Mouse (Mus musculus): Measurements from ENCODE around the gene Deup1. TPM values are rescaled to one million over a fixed set of nuclear protein-coding genes. Genes with fewer than 3 reads are reported as not detected.

The Deup1 gene
- polyA plus RNA-seq, 1 experiment from 2014 or later = 1.9 TPM

GRCm38 (mm10) chr9:15541735-15542354, 85.9 kb downstream of the Deup1 start:
- Histone ChIP-seq H3K27me3 (replicated peaks; ENCODE audit: control insufficient read depth, insufficient read depth, low read length) (no peaks in the 10 kb centered on the region), H3K36me3 (ENCODE audit: control insufficient read depth, insufficient read depth, low read length) (no peaks in the 10 kb centered on the region), H3K4me3 (ENCODE audit: low read length) (no peak overlapping the region), H3K4me1 (ENCODE audit: control insufficient read depth, insufficient read depth, low read depth, low read length) (no peaks in the 10 kb centered on the region), H3K9me3 (ENCODE audit: control insufficient read depth, low read length) (no peaks in the 10 kb centered on the region), H3K4me2 (ENCODE audit: low read length) (no peak overlapping the region), H3K27ac (ENCODE audit: low read depth, low read length) (no peak overlapping the region), H3K9ac (ENCODE audit: low read depth, low read length) (no peak overlapping the region)
- no peak for ATAC-seq
- WGBS = 79% methylated on average over 5 of the region's 5 CpGs

- 87% methylated on average over 8 of the region's 8 CpGs for WGBS
- no peaks in the 10 kb centered on the region for H3K9me3 ChIP-seq (ENCODE audit: control insufficient read depth, low read length)
- no peaks in the 10 kb centered on the region for H3K36me3 ChIP-seq (ENCODE audit: control insufficient read depth, insufficient read depth, low read length)
- no peak overlapping the region for H3K9ac ChIP-seq (ENCODE audit: low read depth, low read length)
- H3K27me3 ChIP-seq (replicated peaks; ENCODE audit: control insufficient read depth, insufficient read depth, low read length) = no peaks in the 10 kb centered on the region
- no peaks in the 10 kb centered on the region for H3K4me1 ChIP-seq (ENCODE audit: control insufficient read depth, insufficient read depth, low read depth, low read length)
- no peak overlapping the region for H3K27ac ChIP-seq (ENCODE audit: low read depth, low read length)
- H3K4me2 ChIP-seq (ENCODE audit: low read length) = no peak overlapping the region
- ATAC-seq = 0 out of 2 replicates have a peak, but pooled peaks have one; percentile 28
- no peak overlapping the region for H3K4me3 ChIP-seq (ENCODE audit: low read length)
Measured at GRCm38 (mm10) chr9:15538979-15539533, 88.7 kb downstream of the Deup1 start.

GRCm38 (mm10) chr9:15537455-15538048, 90.2 kb downstream of the Deup1 start:
- H3K36me3 ChIP-seq (ENCODE audit: control insufficient read depth, insufficient read depth, low read length) = no peaks in the 10 kb centered on the region
- no peaks in the 10 kb centered on the region; the same call in 1 of the 2 replicates for H3K4me1 ChIP-seq (ENCODE audit: control insufficient read depth, insufficient read depth, low read depth, low read length)
- H3K4me3 ChIP-seq (ENCODE audit: low read length) = no peak overlapping the region
- H3K27me3 ChIP-seq (replicated peaks; ENCODE audit: control insufficient read depth, insufficient read depth, low read length) = no peaks in the 10 kb centered on the region
- ATAC-seq = no peak
- no peak overlapping the region for H3K27ac ChIP-seq (ENCODE audit: low read depth, low read length)
- H3K9ac ChIP-seq (ENCODE audit: low read depth, low read length) = no peak overlapping the region
- WGBS = 92% methylated on average over 3 of the region's 3 CpGs
- no peaks in the 10 kb centered on the region for H3K9me3 ChIP-seq (ENCODE audit: control insufficient read depth, low read length)
- no peak overlapping the region for H3K4me2 ChIP-seq (ENCODE audit: low read length)

- no peaks in the 10 kb centered on the region for H3K27me3 ChIP-seq (replicated peaks; ENCODE audit: control insufficient read depth, insufficient read depth, low read length)
- H3K36me3 ChIP-seq (ENCODE audit: control insufficient read depth, insufficient read depth, low read length) = no peaks in the 10 kb centered on the region
- H3K4me3 ChIP-seq (ENCODE audit: low read length) = no peak overlapping the region
- no peak overlapping the region for H3K9ac ChIP-seq (ENCODE audit: low read depth, low read length)
- ATAC-seq = no peak
- no peak overlapping the region for H3K4me2 ChIP-seq (ENCODE audit: low read length)
- 91% methylated on average over 5 of the region's 5 CpGs for WGBS
- H3K27ac ChIP-seq (ENCODE audit: low read depth, low read length) = no peak overlapping the region
- no peaks in the 10 kb centered on the region for H3K9me3 ChIP-seq (ENCODE audit: control insufficient read depth, low read length)
- no peaks in the 10 kb centered on the region; the same call in 1 of the 2 replicates for H3K4me1 ChIP-seq (ENCODE audit: control insufficient read depth, insufficient read depth, low read depth, low read length)
Measured at GRCm38 (mm10) chr9:15536861-15537426, 90.8 kb downstream of the Deup1 start.

- Histone ChIP-seq H3K4me3 (ENCODE audit: low read length) (no peak overlapping the region), H3K4me1 (ENCODE audit: control insufficient read depth, insufficient read depth, low read depth, low read length) (no peaks in the 10 kb centered on the region; the same call in 1 of the 2 replicates), H3K9ac (ENCODE audit: low read depth, low read length) (no peak overlapping the region), H3K4me2 (ENCODE audit: low read length) (no peak overlapping the region), H3K9me3 (ENCODE audit: control insufficient read depth, low read length) (no peaks in the 10 kb centered on the region), H3K36me3 (ENCODE audit: control insufficient read depth, insufficient read depth, low read length) (no peaks in the 10 kb centered on the region), H3K27me3 (replicated peaks; ENCODE audit: control insufficient read depth, insufficient read depth, low read length) (no peaks in the 10 kb centered on the region), H3K27ac (ENCODE audit: low read depth, low read length) (no peak overlapping the region)
- WGBS = 33% methylated on average over 5 of the region's 5 CpGs
- ATAC-seq = no peak
Measured at GRCm38 (mm10) chr9:15535418-15535817, 92.3 kb downstream of the Deup1 start.

GRCm38 (mm10) chr9:15534110-15534509, 93.6 kb downstream of the Deup1 start:
- 96% methylated on average over 2 of the region's 2 CpGs for WGBS
- Histone ChIP-seq H3K9ac (ENCODE audit: low read depth, low read length) (no peak overlapping the region), H3K27ac (ENCODE audit: low read depth, low read length) (no peak overlapping the region), H3K27me3 (replicated peaks; ENCODE audit: control insufficient read depth, insufficient read depth, low read length) (no peaks in the 10 kb centered on the region), H3K4me3 (ENCODE audit: low read length) (no peak overlapping the region), H3K4me2 (ENCODE audit: low read length) (no peak overlapping the region), H3K4me1 (ENCODE audit: control insufficient read depth, insufficient read depth, low read depth, low read length) (peaks cover 4% of the 10 kb centered on the region), H3K36me3 (ENCODE audit: control insufficient read depth, insufficient read depth, low read length) (no peaks in the 10 kb centered on the region), H3K9me3 (ENCODE audit: control insufficient read depth, low read length) (no peaks in the 10 kb centered on the region)
- no peak for ATAC-seq

GRCm38 (mm10) chr9:15533336-15534070, 94.2 kb downstream of the Deup1 start:
- Histone ChIP-seq H3K4me1 (ENCODE audit: control insufficient read depth, insufficient read depth, low read depth, low read length) (peaks cover 5% of the 10 kb centered on the region), H3K4me3 (ENCODE audit: low read length) (no peak overlapping the region), H3K9ac (ENCODE audit: low read depth, low read length) (no peak overlapping the region), H3K36me3 (ENCODE audit: control insufficient read depth, insufficient read depth, low read length) (no peaks in the 10 kb centered on the region), H3K4me2 (ENCODE audit: low read length) (no peak overlapping the region), H3K27me3 (replicated peaks; ENCODE audit: control insufficient read depth, insufficient read depth, low read length) (no peaks in the 10 kb centered on the region), H3K9me3 (ENCODE audit: control insufficient read depth, low read length) (no peaks in the 10 kb centered on the region), H3K27ac (ENCODE audit: low read depth, low read length) (no peak overlapping the region)
- WGBS = 53% methylated on average over 11 of the region's 11 CpGs
- ATAC-seq = 0 out of 2 replicates have a peak, but pooled peaks have one; percentile 31

- 84% methylated on average over 5 of the region's 5 CpGs for WGBS
- H3K27me3 ChIP-seq (replicated peaks; ENCODE audit: control insufficient read depth, insufficient read depth, low read length) = no peaks in the 10 kb centered on the region
- H3K27ac ChIP-seq (ENCODE audit: low read depth, low read length) = no peak overlapping the region
- ATAC-seq = no peak
- H3K36me3 ChIP-seq (ENCODE audit: control insufficient read depth, insufficient read depth, low read length) = no peaks in the 10 kb centered on the region
- no peaks in the 10 kb centered on the region for H3K9me3 ChIP-seq (ENCODE audit: control insufficient read depth, low read length)
- no peak overlapping the region for H3K4me2 ChIP-seq (ENCODE audit: low read length)
- H3K4me1 ChIP-seq (ENCODE audit: control insufficient read depth, insufficient read depth, low read depth, low read length) = peaks cover 5% of the 10 kb centered on the region
- no peak overlapping the region for H3K9ac ChIP-seq (ENCODE audit: low read depth, low read length)
- H3K4me3 ChIP-seq (ENCODE audit: low read length) = no peak overlapping the region
Measured at GRCm38 (mm10) chr9:15531204-15531603, 96.5 kb downstream of the Deup1 start.

- H3K36me3 ChIP-seq (ENCODE audit: control insufficient read depth, insufficient read depth, low read length) = no peaks in the 10 kb centered on the region
- H3K4me3 ChIP-seq (ENCODE audit: low read length) = no peak overlapping the region
- H3K4me2 ChIP-seq (ENCODE audit: low read length) = no peak overlapping the region
- H3K27me3 ChIP-seq (replicated peaks; ENCODE audit: control insufficient read depth, insufficient read depth, low read length) = no peaks in the 10 kb centered on the region
- WGBS = 85% methylated on average over 2 of the region's 2 CpGs
- peaks cover 5% of the 10 kb centered on the region for H3K4me1 ChIP-seq (ENCODE audit: control insufficient read depth, insufficient read depth, low read depth, low read length)
- no peak for ATAC-seq
- H3K9me3 ChIP-seq (ENCODE audit: control insufficient read depth, low read length) = no peaks in the 10 kb centered on the region
- H3K27ac ChIP-seq (ENCODE audit: low read depth, low read length) = no peak overlapping the region
- H3K9ac ChIP-seq (ENCODE audit: low read depth, low read length) = no peak overlapping the region
Measured at GRCm38 (mm10) chr9:15529965-15530320, 97.8 kb downstream of the Deup1 start.

Data from hindbrain, embryonic 16.5 days (tissue).